Mouse (Mus musculus) adrenal gland, adult 2 months (tissue): ENCODE measurements around the gene Cep295nl. TPM values are rescaled to one million over a fixed set of nuclear protein-coding genes. Genes with fewer than 3 reads are reported as not detected.
"Not testable (repeated sequence)": the region's sequence is repeated elsewhere in the genome, so short reads cannot be mapped to it uniquely, and the experiment has no call there.

Experiments
- DNase-seq: peaks from one replicate; pipeline ENCODE4 v3.0.0; 2021
- long read RNA-seq: library from polyadenylated mRNA; stranded (forward); transcript quantifications from one replicate; pipeline ENCODE4 v2.0.0, GENCODE M21; 2021
- polyA plus RNA-seq: library from polyadenylated mRNA; depleted of rRNA; stranded (reverse); fragments of >200 nt; gene quantifications from 2 replicates; pipeline ENCODE4 v1.2.3, GENCODE M21; 2012; rRNA removed
- total RNA-seq, 2 experiments: library from RNA; stranded (reverse); gene quantifications; 2 replicates each; pipeline ENCODE4 v1.2.3; 2021

Cep295nl gene
- total RNA-seq = under 1 TPM; 0.46 to 0.93 TPM
- 0.12 TPM in 1 of 2 replicates, not detected in the other for polyA plus RNA-seq
- long read RNA-seq = 0 reads

GRCm38 (mm10) chr11:118342400-118342981 is at the start of gene Cep295nl:
Cep295nl (minus strand) TSS chr11:118342500.
- no peak for DNase-seq

- DNase-seq = not testable (repeated sequence)
These were observed 45.5 kb upstream of the Cep295nl start for GRCm38 (mm10) chr11:118387816-118388215.

- DNase-seq = peak; percentile 87
These were observed 37.1 kb upstream of the Cep295nl start for GRCm38 (mm10) chr11:118379251-118380009.

GRCm38 (mm10) chr11:118378656-118379055 is 36.4 kb upstream of the Cep295nl start:
- DNase-seq = no peak

- DNase-seq = not testable (repeated sequence)
These were observed 34.0 kb upstream of the Cep295nl start for GRCm38 (mm10) chr11:118376323-118376722.

- DNase-seq = peak; percentile 44
These were observed 33.6 kb upstream of the Cep295nl start for GRCm38 (mm10) chr11:118375881-118376280.

GRCm38 (mm10) chr11:118375461-118375860 is 33.2 kb upstream of the Cep295nl start:
- DNase-seq = no peak

GRCm38 (mm10) chr11:118375006-118375405 is 32.7 kb upstream of the Cep295nl start:
- no peak for DNase-seq

GRCm38 (mm10) chr11:118374506-118374905 is 32.2 kb upstream of the Cep295nl start:
- no peak for DNase-seq

- DNase-seq = no peak
These were observed 30.3 kb upstream of the Cep295nl start for GRCm38 (mm10) chr11:118372641-118373040.

- no peak for DNase-seq
These were observed 29.6 kb upstream of the Cep295nl start for GRCm38 (mm10) chr11:118371876-118372275.

GRCm38 (mm10) chr11:118369657-118370056 is 27.4 kb upstream of the Cep295nl start:
- no peak for DNase-seq

- DNase-seq = no peak
These were observed 27.0 kb upstream of the Cep295nl start for GRCm38 (mm10) chr11:118369251-118369650.

- no peak for DNase-seq
These were observed 26.0 kb upstream of the Cep295nl start for GRCm38 (mm10) chr11:118368330-118368729.

- DNase-seq = no peak
These were observed 24.3 kb upstream of the Cep295nl start for GRCm38 (mm10) chr11:118366559-118366958.

- no peak for DNase-seq
These were observed 23.8 kb upstream of the Cep295nl start for GRCm38 (mm10) chr11:118366108-118366507.

GRCm38 (mm10) chr11:118365171-118365570 is 22.9 kb upstream of the Cep295nl start:
- peak; percentile 36 for DNase-seq

GRCm38 (mm10) chr11:118364021-118364420 is 21.7 kb upstream of the Cep295nl start:
- DNase-seq = no peak

GRCm38 (mm10) chr11:118362971-118363518 is 20.7 kb upstream of the Cep295nl start:
- DNase-seq = peak; percentile 53

GRCm38 (mm10) chr11:118362501-118362900 is 20.2 kb upstream of the Cep295nl start:
- no peak for DNase-seq

- DNase-seq = no peak
These were observed 18.6 kb upstream of the Cep295nl start for GRCm38 (mm10) chr11:118360907-118361341.

- DNase-seq = no peak
These were observed 18.2 kb upstream of the Cep295nl start for GRCm38 (mm10) chr11:118360491-118360890.

GRCm38 (mm10) chr11:118355640-118356039 is 13.3 kb upstream of the Cep295nl start, which contains the start of gene Timp2:
Timp2 (minus strand) TSS chr11:118355740.
- no peak for DNase-seq
